Mouse (Mus musculus) heart, postnatal 14 days (tissue): ENCODE results near the gene Ago4. TPM values are rescaled to one million over a fixed set of nuclear protein-coding genes. Genes with fewer than 3 reads are reported as not detected.
A peak's percentile ranks its signal among the peaks of the same experiment; 100 is the strongest.

Experiments used
- DNase-seq, 2 experiments: peaks; one replicate each; pipeline ENCODE4 v3.0.0; 2021 to 2022
- intact Hi-C: fragments of 180-260 bp; cut with DNase I; formaldehyde crosslinking; loops from one replicate; pipeline ENCODE4 v1.15.1; 2025
- total RNA-seq, 2 experiments: library from RNA; stranded (reverse); gene quantifications; 2 replicates each; pipeline ENCODE4 v1.2.3; 2021

The Ago4 gene
- total RNA-seq, 2 experiments from 2014 or later: 5.4 to 5.5 TPM

GRCm38 (mm10) chr4:126532292-126532691 lies 980 bp downstream of the Ago4 start:
- intact Hi-C loops: no loop called here
- DNase-seq: no peak

GRCm38 (mm10) chr4:126526828-126527227 lies 6.4 kb downstream of the Ago4 start:
- no peak for DNase-seq
- intact Hi-C loops: no loop called here

GRCm38 (mm10) chr4:126526164-126526563 lies 7.1 kb downstream of the Ago4 start:
- peak; percentile 19 to 51 for DNase-seq
- intact Hi-C loops: no loop called here

- intact Hi-C loops: no loop called here
- DNase-seq: no peak
Observed at GRCm38 (mm10) chr4:126512308-126513066, 20.8 kb downstream of the Ago4 start.

GRCm38 (mm10) chr4:126511013-126511412 lies 22.3 kb downstream of the Ago4 start:
- intact Hi-C loops: no loop called here
- DNase-seq: no peak

GRCm38 (mm10) chr4:126509072-126509471 lies 24.2 kb downstream of the Ago4 start:
- no peak for DNase-seq
- intact Hi-C loops: no loop called here

GRCm38 (mm10) chr4:126508110-126508899 lies 25.0 kb downstream of the Ago4 start:
- DNase-seq: no peak
- intact Hi-C loops: no loop called here

GRCm38 (mm10) chr4:126502977-126503309 lies 30.3 kb downstream of the Ago4 start:
- no peak for DNase-seq
- intact Hi-C loops: no loop called here

- intact Hi-C loops: no loop called here
- peak; percentile 6 to 16 for DNase-seq
Observed at GRCm38 (mm10) chr4:126502141-126502976, 30.9 kb downstream of the Ago4 start.

GRCm38 (mm10) chr4:126498601-126499000 lies 34.7 kb downstream of the Ago4 start:
- intact Hi-C loops: no loop called here
- DNase-seq: no peak

- intact Hi-C loops: no loop called here
Observed at GRCm38 (mm10) chr4:126496963-126497362, 36.3 kb downstream of the Ago4 start.

GRCm38 (mm10) chr4:126495942-126496790 lies 37.1 kb downstream of the Ago4 start:
- intact Hi-C loops: no loop called here
- DNase-seq: no peak

More at GRCm38 (mm10) chr4:126496963-126497362, 36.3 kb downstream of the Ago4 start:
- no peak for DNase-seq

GRCm38 (mm10) chr4:126495453-126495852 lies 37.8 kb downstream of the Ago4 start:
- intact Hi-C loops: no loop called here
- DNase-seq: no peak

GRCm38 (mm10) chr4:126493416-126493815 lies 39.9 kb downstream of the Ago4 start:
- DNase-seq: no peak
- intact Hi-C loops: no loop called here

- intact Hi-C loops: no loop called here
- DNase-seq: no peak
Observed at GRCm38 (mm10) chr4:126491977-126492376, 41.3 kb downstream of the Ago4 start.

- no peak for DNase-seq
- intact Hi-C loops: no loop called here
Observed at GRCm38 (mm10) chr4:126490726-126491125, 42.5 kb downstream of the Ago4 start.

- intact Hi-C loops: no loop called here
- DNase-seq: no peak
Observed at GRCm38 (mm10) chr4:126489811-126490210, 43.5 kb downstream of the Ago4 start.

- intact Hi-C loops: no loop called here
- DNase-seq: no peak
Observed at GRCm38 (mm10) chr4:126486217-126486616, 47.1 kb downstream of the Ago4 start.

GRCm38 (mm10) chr4:126485065-126485464 lies 48.2 kb downstream of the Ago4 start:
- intact Hi-C loops: no loop called here
- no peak for DNase-seq

- no peak for DNase-seq
- intact Hi-C loops: no loop called here
Observed at GRCm38 (mm10) chr4:126483874-126484273, 49.4 kb downstream of the Ago4 start.
